Mouse (Mus musculus) hindbrain, postnatal 0 days (tissue): Measurements from ENCODE around the gene Snx21. TPM values are rescaled to one million over a fixed set of nuclear protein-coding genes. Genes with fewer than 3 reads are reported as not detected.

Experiments used
- ATAC-seq: fragments of 200-750 bp; cut with Nextera tagmentation; 2 replicates; pipeline ENCODE4 v1.8.0; 2017; ENCODE audit warnings: mild to moderate bottlenecking, moderate TSS enrichment, moderate library complexity
- DNase-seq: peaks from one replicate; pipeline ENCODE4 v3.0.0-alpha.2; 2015; ENCODE audit warnings: low spot score
- H3K27ac ChIP-seq: fragments of 300-500 bp; sonication (generic); 2 replicates; pipeline ENCODE4 v1.5.1; 2014; ENCODE audit warnings: mild to moderate bottlenecking
- H3K27me3 ChIP-seq: fragments of 300-500 bp; sonication (generic); 2 replicates; pipeline ENCODE4 v1.6.1; 2014; ENCODE audit warnings: low read length, mixed read lengths; ENCODE audit not compliant: insufficient read depth
- H3K36me3 ChIP-seq: fragments of 300-500 bp; sonication (generic); 2 replicates; pipeline ENCODE4 v1.6.1; 2014; ENCODE audit warnings: low read length, mixed read lengths; ENCODE audit not compliant: insufficient read depth
- H3K4me1 ChIP-seq: fragments of 300-500 bp; sonication (generic); 2 replicates; pipeline ENCODE4 v1.6.1; 2014; ENCODE audit warnings: antibody characterized with exemption, low read length, mixed read lengths; ENCODE audit not compliant: insufficient read depth
- H3K4me2 ChIP-seq: fragments of 300-500 bp; sonication (generic); 2 replicates; pipeline ENCODE4 v1.6.1; 2014; ENCODE audit warnings: low read depth, mild to moderate bottlenecking, low read length, moderate library complexity, mixed read lengths
- H3K4me3 ChIP-seq: fragments of 300-500 bp; sonication (generic); 2 replicates; pipeline ENCODE4 v1.5.1; 2014; ENCODE audit warnings: low read length
- H3K9ac ChIP-seq: fragments of 300-500 bp; sonication (generic); replicated peaks from 2 replicates; pipeline ENCODE4 v1.6.1; 2014; ENCODE audit warnings: mild to moderate bottlenecking, low read length, moderate library complexity, mixed read lengths
- H3K9me3 ChIP-seq: fragments of 300-500 bp; sonication (generic); 2 replicates; pipeline ENCODE4 v1.6.1; 2016; ENCODE audit warnings: low read length, mixed read lengths
- CTCF ChIP-seq: IDR thresholded peaks from 2 replicates; pipeline ENCODE4 v1.5.1; 2016; ENCODE audit warnings: antibody characterized with exemption, control low read depth, low read depth
- WGBS: fragments of 180-500 bp; shearing (Covaris S2); extraction: QIAGEN DNeasy Blood & Tissue Kit; methylation state at CpG from one replicate; pipeline ENCODE4 v1.1.7; 2014; 5-methylcytosine and 5-hydroxymethylcytosine counted together
- polyA plus RNA-seq: library from polyadenylated mRNA; unstranded; fragments of >200 nt; fragmentation: Nextera tagmentation; extraction: Ambion mirVana; gene quantifications from 2 replicates; pipeline ENCODE4 v1.2.1, GENCODE M21; 2015
- total RNA-seq: library from RNA; depleted of rRNA; stranded (reverse); fragments of >200 nt; gene quantifications from 2 replicates; pipeline ENCODE4 v1.2.3, GENCODE M21; 2014

Gene Snx21
- total and polyA plus RNA-seq, 2 experiments from 2014 or later = 47.6 to 102 TPM

GRCm38 (mm10) chr2:164769258-164770037, 16.2 kb upstream of the Snx21 start, which contains the start of gene Ube2c:
Gene Ube2c, plus strand, starts transcription at chr2:164769898.
- peak; percentile 99 for DNase-seq
- peak within 1 kb of the TSS; percentile 40; the same call in 1 of the 2 replicates for H3K9ac ChIP-seq
- peak; percentile 40 for TF ChIP-seq CTCF
- H3K9me3 ChIP-seq = no peaks in the 10 kb centered on the region
- 2% methylated on average over 53 of the region's 53 CpGs for WGBS
- peak within 1 kb of the TSS; percentile 3; the same call in 1 of the 2 replicates for H3K27ac ChIP-seq
- peak within 1 kb of the TSS; percentile 73 for H3K4me3 ChIP-seq
- peaks cover 33% of the 10 kb centered on the region; the same call in 1 of the 2 replicates for H3K36me3 ChIP-seq
- no peaks in the 10 kb centered on the region for H3K27me3 ChIP-seq
- H3K4me1 ChIP-seq = peaks cover 9% of the 10 kb centered on the region
- peak within 1 kb of the TSS; percentile 99 for H3K4me2 ChIP-seq
- ATAC-seq = peak; percentile 100

- Histone ChIP-seq H3K9ac (peak overlapping the region; percentile 40; the same call in 1 of the 2 replicates), H3K4me1 (peaks cover 9% of the 10 kb centered on the region), H3K36me3 (peaks cover 28% of the 10 kb centered on the region; the same call in 1 of the 2 replicates), H3K9me3 (no peaks in the 10 kb centered on the region), H3K4me3 (peak overlapping the region; percentile 73), H3K27me3 (no peaks in the 10 kb centered on the region), H3K27ac (no peak overlapping the region), H3K4me2 (peak overlapping the region; percentile 99)
- DNase-seq (no peak), ATAC-seq (no peak)
- TF ChIP-seq CTCF = no peak
- WGBS = 4% methylated on average over 15 of the region's 15 CpGs
Observed at GRCm38 (mm10) chr2:164770279-164770678, 15.3 kb upstream of the Snx21 start.

DNA sequence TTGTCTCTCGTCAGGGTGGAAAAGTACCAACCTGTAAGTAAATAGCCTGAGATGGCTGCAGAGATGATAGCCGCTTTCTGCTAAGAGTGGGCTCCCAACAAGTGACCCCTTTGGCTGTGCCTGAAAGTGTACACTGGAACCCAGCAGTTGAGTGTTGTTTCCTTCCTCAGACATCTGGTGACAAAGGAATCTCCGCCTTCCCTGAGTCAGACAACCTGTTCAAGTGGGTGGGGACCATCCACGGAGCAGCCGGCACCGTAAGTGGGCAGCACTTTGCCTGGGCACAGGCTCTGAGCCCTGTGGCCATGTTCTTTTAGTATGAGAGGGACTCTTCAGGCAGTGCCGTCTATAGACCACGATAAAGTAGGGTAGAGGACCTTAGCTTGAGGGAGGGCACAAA, 14.5 kb upstream of the Snx21 start:
- Histone ChIP-seq H3K9ac (no peak overlapping the region), H3K9me3 (no peaks in the 10 kb centered on the region), H3K27ac (no peak overlapping the region), H3K4me1 (peaks cover 9% of the 10 kb centered on the region), H3K4me3 (peak overlapping the region; percentile 73), H3K27me3 (no peaks in the 10 kb centered on the region), H3K36me3 (peaks cover 19% of the 10 kb centered on the region; the same call in 1 of the 2 replicates), H3K4me2 (peak overlapping the region; percentile 99)
- WGBS = 80% methylated on average over 8 of the region's 8 CpGs
- DNase-seq (no peak), ATAC-seq (no peak)
- no peak for TF ChIP-seq CTCF

DNA sequence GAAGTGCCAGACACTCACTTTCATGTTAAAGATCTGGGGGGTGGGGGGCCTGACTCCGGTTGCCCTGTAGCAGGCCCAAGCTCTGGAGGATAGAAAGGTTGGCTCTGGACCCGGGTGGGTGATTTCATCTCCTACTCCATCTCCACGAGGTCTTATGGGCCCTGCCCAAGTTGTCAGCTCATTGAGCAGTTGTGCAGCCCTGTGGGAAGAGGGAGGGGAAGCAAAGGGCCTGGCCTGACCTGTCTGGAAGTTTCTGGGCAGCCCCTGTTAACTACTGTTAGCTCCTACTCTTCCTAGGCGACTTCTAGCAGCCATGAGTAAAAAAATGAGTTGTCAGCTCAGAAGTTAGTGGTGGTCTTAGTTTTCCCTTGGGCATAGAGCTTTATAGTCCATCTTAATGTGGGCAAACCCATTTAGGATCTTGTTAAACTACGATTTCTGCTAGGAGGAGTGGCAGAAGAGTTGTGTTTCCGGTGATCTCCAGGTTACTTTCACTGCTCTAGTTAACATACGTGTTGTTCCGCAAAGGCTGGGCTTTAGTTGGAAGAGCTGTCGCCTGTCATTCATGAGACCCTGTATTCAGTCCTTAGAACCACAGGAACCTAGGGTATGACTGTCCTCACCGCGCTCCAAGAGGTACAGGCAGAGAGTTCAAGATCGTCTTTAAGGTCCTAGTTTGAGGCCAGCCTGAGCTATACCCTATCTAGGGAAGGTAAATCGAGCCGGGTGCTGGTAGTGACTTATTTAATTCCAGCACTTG, 12.2 kb upstream of the Snx21 start:
- WGBS = 79% methylated on average over 14 of the region's 14 CpGs
- Histone ChIP-seq H3K9me3 (no peaks in the 10 kb centered on the region), H3K4me2 (no peak overlapping the region), H3K27ac (no peak overlapping the region), H3K4me1 (peaks cover 9% of the 10 kb centered on the region), H3K36me3 (no peaks in the 10 kb centered on the region), H3K4me3 (no peak overlapping the region), H3K27me3 (no peaks in the 10 kb centered on the region), H3K9ac (no peak overlapping the region)
- no peak for TF ChIP-seq CTCF
- ATAC-seq (no peak), DNase-seq (no peak)

GRCm38 (mm10) chr2:164773989-164774364, 11.6 kb upstream of the Snx21 start:
- DNase-seq = no peak
- Histone ChIP-seq H3K9ac (no peak overlapping the region), H3K9me3 (no peaks in the 10 kb centered on the region), H3K27me3 (no peaks in the 10 kb centered on the region), H3K4me3 (no peak overlapping the region), H3K27ac (no peak overlapping the region), H3K4me1 (peaks cover 9% of the 10 kb centered on the region), H3K4me2 (no peak overlapping the region), H3K36me3 (no peaks in the 10 kb centered on the region)
- no peak for ATAC-seq
- 86% methylated on average over 5 of the region's 5 CpGs for WGBS
- no peak for TF ChIP-seq CTCF

DNA sequence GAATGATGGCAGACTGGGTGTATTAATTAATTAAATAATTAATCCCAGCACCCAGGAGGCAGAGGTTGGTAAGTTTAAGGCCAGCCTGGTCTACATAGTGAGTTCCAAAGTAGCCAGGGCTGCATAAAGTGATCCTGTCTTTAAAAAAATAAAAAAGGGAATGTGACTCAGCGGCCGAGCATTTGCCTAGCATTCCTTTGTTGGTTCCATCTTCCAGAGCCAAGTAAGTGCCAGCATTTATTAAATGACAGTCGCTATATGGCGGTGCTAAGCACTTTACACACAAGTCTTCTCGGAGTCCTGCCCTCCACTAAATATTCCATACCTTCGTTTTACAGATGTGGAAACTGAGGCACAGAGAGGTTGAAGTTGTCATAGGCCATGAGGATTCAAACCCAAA, 9.5 kb upstream of the Snx21 start:
- WGBS = 89% methylated on average over 6 of the region's 6 CpGs
- H3K4me1 ChIP-seq = no peaks in the 10 kb centered on the region
- no peak for DNase-seq

More for the DNA sequence above, 9.5 kb upstream of the Snx21 start:
- no peak for ATAC-seq
- no peak for TF ChIP-seq CTCF
- Histone ChIP-seq H3K27ac (no peak overlapping the region), H3K36me3 (no peaks in the 10 kb centered on the region), H3K9ac (no peak overlapping the region), H3K4me2 (no peak overlapping the region), H3K4me3 (no peak overlapping the region), H3K9me3 (no peaks in the 10 kb centered on the region), H3K27me3 (no peaks in the 10 kb centered on the region)
